Mouse (Mus musculus): ENCODE data around the gene Lsm6.

DNA sequence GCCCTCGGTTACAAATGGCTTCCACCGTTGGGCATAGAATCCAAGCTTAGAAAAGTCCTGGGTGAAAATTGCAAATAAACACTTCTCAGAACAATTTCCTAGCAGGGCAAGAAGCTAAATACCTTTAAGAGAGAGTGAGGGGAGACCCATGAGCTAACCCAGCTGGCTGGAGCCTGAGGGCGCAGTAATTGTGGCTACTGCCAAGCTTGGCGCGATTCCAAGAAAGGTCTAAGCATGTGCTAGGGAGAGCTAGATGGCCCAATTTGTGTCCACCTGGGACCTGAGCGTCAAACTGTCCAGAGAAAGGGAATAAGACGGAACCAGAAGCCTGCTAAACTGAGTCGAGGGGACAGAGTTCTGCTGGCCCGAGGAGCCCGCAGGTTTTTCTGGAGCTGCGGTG lies 7.5 kb upstream of the Lsm6 start:
- TF ChIP-seq GATA1 (IDR thresholded peaks at IDR 0.05; ENCODE audit: borderline replicate concordance, low read length): no peak
- TF ChIP-seq FLI1 (IDR thresholded peaks at IDR 0.05; ENCODE audit: low read length): no peak

Measured in megakaryocyte, embryonic 14.5 days (primary cell).